Mouse (Mus musculus) adrenal gland, adult 8-10 months (tissue): ENCODE measurements around the gene Tctn3. TPM values are rescaled to one million over a fixed set of nuclear protein-coding genes. Genes with fewer than 3 reads are reported as not detected.

ENCODE experiments used
- DNase-seq: peaks from one replicate; pipeline ENCODE4 v3.0.0; 2022
- total RNA-seq, 4 experiments: library from RNA; stranded (reverse); gene quantifications; 2 replicates each; pipeline ENCODE4 v1.2.4; 2022

Gene Tctn3
- total RNA-seq: 10 to 100 TPM in 2 of 4 experiments, 1 to 10 TPM in 2; 6.8 to 12.1 (median 8.9) TPM

DNA sequence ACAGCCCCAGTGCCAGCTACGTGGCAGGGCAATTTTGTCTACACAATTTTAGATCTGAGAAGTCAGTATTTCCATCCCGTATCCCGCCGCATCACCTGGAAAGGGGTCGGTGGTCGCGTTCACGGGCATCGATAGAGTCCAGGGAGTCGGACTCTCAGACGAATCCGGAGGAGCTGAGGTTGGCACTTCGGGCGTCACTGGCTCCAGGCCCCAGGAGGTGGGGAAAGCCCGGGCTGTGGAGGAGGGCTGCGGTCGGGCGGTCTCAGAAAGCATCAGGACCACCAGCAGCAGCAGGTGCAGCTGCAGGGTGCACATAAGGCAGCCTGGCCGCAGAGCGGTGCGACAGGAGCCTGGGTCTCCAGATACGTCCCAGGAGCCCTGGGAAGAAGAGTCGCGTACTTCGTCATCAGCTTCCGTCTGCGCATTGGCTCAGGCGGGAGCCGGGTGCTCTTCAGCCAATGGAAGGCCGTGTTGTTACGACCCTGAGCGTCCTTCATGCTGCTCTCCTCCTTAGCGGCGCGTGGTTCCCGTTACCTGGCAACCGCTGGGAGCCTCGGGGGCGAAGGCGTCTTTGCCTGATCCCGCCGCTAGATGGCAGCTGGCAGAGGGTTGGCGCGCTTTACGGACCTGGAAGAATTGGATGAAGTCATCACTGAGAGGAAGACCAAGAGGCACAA is at the start of gene Tctn3, which contains the start of gene Entpd1:
Gene Tctn3 (minus strand): TSS at position 404 of the 677 bp plus-strand sequence.
Gene Entpd1 (plus strand): TSS at position 537 of the 677 bp plus-strand sequence.
- peak; percentile 96 for DNase-seq

DNA sequence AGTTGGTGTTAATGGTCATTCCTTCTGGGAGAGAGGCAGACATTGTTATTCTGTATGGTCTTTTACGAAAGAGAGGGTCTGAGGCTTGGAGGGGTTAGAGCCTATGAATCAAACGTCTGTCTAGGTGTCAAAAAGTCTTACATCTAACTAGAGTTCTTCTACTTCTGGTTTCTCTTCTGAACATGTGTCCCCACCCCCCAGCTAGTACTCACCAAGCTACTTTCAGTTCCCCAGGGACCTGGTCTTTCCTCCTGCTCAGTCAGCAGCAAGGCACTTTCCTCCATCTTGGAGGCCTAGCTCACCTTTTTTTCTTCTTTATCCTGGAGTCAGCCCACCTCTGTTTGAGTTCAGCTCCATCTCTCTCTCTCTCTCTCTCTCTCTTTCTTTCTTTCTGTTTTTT is 49.1 kb upstream of the Tctn3 start:
- DNase-seq: no peak

DNA sequence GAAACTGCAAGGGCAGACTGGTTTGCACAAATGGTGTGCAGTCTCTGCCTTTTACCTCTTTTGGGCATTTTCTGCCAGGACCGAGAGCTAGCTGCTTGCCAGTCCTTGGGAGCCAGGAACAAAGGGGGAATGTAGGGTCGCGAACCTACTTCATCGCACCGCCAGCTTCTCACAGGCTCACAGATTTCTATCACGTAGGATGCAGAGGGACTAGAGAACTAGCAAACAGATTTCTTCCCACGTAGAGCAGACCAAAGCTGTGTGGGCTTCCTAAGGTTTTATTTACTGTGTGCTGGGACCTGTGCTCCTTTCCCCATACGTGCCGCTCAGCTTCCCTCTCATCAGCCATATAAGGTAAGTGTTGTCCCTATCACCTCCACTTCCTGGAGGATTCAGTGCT is 48.5 kb upstream of the Tctn3 start:
- DNase-seq: no peak

DNA sequence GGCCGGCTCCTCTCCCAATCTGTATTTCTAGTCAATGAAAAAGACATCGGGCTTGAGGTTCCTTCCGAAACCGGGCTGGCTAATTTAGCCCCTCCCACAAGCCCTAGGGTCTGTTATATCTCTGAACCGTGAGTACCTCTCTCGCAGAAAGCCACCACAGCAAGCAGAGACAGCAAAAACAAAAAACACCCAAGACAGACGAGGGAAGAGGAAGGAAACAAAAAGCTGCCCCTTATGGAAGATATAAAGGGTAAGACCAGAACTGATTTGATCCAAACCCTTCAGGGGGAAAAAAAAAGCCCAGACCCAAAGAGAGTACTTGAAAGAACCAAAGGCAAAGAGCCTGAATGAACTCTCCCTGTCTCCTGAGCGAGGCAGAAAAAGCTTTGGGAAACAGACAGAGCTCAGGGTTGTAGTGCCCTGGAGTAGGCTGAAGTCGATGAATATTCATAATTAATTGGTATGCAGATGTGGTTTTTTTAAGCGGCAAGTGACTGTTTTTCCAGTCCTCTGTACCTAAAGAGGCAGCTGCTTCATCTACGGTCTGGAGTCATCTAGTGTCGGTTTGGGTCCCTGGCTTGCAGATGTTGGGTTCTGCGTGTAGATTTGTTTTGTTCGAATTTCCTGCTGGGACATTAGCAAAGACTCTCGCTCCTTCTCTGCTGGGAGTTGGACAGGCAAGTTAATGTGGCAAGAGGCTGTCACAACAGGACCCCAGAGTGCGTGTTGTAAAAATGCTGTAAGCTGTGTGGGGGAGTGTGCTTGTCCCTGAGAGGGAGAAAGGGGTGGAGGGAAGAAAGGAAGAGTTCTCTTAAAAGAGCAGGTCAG is 47.8 kb upstream of the Tctn3 start:
- no peak for DNase-seq

DNA sequence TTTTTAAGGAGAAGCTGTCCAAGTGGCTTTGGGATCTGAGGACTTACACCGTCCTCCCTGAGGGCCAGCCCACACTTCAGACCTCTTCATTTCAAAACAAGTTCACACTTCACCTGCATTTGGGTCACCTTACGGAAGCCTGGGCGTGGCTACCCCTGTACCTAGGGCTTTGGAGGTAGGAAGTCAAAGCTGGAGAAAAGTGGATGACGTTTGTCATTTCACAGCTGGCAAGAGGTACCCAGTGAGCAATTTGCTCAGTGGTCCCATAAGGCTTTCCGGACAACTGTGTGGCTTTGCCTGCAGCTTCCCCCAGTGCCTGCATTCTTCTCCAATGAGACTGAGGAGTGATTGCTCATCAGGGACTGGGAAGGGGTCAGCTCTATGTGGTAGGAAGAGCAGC is 46.9 kb upstream of the Tctn3 start:
- no peak for DNase-seq

DNA sequence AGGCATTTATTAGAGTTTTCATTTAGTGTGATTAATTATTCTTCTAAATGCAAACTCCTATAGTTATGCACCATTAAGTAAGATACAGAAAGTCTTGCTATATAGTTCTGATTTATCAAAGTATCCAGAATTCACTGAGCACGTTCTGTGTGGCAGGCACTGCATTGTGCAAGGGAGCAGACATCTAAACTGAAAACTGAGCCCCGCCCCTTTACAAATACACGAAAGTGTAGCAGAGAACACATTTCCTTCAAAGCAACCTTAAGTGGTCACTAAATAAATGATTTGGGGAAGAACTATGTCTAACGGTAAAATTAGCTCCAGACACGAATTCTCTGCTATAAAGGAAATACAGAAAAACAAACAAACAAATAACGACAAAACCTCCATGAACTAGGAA is 46.2 kb upstream of the Tctn3 start:
- DNase-seq: no peak

DNA sequence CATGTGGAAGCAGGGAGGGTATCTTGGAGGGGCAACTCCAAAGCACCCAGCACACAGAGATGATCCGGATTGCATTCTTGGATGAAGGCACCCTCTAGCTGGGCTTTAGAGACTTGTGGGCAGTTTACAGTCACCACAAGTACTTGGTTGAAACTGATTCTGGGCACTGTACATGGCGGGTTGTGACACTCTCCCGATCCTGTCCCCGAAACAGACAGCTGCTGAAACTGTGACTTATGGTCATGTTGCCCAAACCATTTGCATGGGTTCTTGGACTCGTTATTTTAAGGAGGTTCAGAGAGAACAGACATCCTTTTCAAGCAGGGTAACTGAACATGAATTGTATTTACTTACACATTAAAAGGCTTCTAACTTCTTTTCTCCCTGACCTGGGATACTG is 44.2 kb upstream of the Tctn3 start:
- DNase-seq: no peak

DNA sequence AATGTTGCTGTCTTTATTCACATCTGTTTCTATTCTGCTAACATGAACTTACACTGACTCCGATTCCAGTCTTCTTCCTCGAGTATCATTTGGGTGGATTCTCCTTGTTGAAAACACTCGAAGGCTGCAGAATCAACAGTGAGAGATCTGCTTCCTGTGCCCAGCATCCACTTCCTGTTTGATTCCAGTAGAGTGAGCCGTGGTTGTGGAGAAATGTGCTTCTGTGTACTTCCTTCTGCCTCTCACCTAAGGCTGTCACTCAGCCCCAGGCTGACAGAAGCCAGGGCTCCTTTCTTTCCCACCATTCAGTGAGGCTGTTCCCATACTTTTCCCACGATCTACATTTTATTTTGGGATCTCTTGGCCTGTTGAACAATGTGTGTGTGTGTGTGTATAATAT is 38.1 kb upstream of the Tctn3 start:
- DNase-seq: no peak

DNA sequence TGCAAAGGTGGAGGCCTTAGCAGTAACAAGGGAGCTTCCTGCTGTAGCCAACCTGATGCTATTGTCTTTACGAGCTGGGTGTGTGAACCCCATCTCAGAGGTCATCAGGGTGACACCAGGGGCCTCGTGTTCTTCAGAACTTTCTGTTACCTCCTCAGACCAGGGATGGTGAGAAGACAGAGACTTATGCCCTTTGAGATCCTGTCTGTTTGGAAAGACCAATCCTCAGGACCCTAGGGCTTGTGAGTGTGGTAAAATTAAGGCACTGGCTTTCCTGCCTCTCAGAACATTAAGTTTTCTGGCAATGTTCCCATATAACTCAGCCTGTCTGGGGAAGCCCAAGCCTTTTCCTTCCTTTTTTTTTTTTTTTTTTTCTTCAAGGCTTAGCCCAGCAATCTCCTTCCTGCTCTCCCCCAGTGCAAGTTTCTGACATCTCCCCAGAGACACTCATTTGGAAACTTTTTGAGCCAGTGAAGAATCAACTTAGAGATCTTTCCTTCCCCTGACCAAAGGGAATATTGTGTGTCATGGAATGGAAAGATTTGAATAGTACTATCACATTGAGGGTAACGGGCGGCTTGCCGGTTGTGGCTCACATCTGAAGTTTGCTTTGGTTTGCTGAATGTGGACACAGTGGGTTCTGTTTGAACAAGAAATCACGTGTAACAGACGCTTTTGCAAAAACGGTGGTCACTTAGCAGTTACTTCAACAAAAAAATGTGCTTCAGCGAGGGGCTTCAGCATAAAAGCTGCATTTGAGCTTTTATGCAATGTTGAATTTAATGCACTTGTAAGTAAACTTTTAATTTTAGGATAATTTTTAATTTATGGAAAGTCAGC is 35.5 kb upstream of the Tctn3 start:
- peak; percentile 43 for DNase-seq

DNA sequence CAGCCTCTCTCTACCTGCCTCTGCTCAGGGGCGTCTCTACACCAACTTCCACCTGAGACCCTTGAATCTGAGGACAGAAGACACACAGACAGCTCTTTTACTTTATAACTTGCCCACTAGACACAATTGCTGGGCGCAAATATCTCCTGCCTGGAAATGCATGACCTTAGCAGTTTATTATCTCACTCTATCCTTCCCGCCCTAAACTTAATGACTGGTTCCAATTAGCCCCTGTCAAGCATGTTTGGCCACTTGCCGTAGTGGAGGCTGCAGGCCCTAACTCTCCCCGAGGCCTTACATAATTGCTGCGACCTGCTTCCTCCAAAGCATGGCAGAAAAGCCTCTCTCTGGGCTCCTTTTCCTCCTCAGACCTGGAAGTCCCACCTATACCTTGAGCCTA is 34.3 kb upstream of the Tctn3 start:
- DNase-seq: no peak

DNA sequence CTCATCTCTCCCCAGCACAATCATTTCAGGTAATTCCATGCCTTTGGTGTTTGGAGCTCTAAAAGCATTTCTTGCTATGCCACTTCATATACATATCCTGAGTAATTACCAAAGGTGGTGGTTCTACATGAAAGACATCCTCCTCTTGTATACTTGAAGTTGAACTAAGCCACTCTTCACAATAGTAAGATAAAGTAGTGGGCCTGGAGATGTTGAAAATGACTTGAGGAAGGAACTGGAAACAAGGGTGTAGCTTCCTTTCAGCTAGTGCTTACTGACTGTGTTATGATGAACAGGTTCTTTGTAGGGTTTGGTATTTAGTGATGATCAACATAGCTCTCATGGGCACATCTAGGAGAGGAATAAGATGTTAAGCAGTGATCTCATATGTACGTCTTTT is 31.8 kb upstream of the Tctn3 start:
- no peak for DNase-seq

DNA sequence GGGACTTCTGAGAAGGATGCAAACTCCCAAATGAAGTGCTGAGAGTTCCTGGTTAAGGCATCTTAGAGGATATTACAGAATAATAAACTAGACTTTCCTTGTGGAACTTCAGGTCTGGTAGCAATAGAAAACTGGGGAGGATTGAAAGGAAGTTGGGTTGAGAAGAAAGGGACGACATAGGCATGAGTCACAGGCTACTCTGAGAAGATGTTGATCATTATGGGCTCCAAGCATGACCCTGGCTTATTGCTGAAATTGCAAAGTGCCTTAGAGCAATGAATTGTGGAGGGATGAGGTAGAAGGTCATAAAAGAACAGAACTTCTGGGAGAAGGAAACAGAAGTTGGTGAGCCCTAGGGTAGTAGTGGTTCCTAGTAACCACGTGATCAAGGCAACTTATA is 28.8 kb upstream of the Tctn3 start:
- DNase-seq: no peak

DNA sequence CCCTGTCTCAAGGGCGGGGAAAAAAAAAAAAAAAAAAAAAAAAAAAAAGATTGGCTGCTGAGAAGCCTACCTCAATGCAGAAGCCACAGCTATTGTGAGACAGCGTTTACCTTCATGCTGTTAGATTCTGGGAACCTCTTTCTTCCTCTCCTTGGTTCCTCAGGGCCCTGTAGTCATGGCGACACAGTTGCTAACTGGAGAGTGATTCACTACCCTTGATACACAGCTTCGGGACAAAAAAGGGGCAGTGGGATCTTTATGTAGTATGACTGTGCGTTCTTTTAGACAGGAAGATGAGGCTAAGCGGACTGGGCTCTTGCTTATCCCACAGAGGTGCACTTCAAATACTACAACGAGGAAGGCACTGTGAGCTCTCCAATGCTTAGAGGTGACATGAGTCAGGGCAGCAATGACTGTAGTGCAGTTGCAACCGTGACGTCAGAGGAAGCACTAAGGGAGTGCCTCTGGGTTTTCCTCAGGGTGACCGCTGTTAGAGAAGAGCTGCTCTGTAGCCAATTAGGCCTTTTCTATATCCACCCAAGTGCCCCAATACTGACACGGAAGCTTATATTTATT is 27.8 kb upstream of the Tctn3 start:
- no peak for DNase-seq

DNA sequence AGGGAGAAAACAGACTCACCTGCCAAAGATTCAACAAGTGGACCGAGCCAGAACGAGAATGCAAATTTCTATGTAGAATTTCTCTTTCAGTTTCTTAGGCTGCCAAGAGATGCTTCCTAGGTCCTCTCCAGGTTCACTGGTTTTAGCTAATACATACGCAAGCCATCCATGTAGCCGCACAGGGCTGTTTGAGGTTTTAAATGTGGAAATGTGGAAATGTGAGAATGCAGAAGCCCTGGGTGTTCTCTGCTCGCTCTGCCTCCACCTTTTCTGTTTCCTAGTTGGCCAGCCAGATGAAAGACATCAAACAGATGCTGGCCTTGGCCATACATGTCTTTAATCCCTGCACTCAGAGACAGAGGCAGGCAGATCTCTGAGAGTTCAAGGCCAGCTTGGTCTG is 26.5 kb upstream of the Tctn3 start:
- DNase-seq: no peak

DNA sequence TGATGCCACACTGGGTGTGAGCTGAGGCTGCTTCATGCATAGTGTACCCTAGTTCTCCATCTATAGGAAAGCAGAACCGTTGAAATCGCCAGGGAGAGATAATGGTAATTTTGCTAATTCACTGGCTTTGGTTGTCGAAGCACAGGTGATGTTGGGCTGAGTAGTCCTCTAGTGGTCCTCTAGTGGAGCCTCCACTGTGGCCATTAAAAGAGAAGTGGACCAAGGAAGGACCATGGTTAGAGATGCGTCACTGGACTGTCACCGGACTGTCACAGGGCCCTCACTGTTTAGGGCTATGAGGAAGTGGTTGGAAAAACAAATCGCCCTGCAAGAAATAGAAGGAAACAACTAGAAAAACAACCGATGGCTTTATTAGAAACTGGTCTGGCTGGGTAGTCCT is 25.6 kb upstream of the Tctn3 start:
- DNase-seq: no peak

DNA sequence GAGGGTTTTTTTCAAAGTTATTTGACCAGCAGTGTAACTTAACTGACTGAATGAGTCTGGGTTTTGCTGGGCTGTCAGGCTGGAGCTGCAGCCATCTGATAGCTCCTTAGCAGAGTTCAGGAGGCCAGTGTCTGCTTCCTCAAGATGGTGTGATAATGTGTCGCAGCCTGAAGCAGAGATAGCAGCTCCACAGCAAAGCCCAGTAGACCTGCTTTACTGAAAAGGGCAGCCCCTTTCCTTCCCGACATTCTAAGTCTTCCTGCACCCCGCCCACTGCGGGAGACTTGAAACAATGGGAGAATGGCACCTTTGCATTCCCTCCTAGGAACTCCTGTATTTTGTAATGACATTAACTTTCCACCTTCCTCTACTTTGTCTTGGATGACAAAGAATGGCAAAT is 25.1 kb upstream of the Tctn3 start:
- DNase-seq: peak; percentile 42

DNA sequence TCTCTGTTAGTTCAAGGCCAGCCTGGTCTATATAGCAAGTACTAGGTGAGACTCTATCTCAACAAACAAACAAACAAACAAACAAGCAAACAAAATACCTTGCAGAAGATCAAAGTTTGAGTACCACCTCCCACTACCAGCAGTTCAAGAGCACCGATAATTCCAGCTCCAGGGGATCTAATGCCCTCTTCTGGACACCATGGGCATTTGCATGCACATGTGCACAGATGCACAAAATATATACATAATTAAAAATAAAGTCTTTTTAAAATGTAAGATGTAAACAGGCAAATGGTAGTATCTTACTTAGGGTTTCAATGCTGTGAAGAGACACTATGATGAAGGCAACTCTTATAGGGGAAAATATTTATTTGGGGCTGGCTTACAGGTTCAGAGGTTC is 21.1 kb upstream of the Tctn3 start:
- no peak for DNase-seq

DNA sequence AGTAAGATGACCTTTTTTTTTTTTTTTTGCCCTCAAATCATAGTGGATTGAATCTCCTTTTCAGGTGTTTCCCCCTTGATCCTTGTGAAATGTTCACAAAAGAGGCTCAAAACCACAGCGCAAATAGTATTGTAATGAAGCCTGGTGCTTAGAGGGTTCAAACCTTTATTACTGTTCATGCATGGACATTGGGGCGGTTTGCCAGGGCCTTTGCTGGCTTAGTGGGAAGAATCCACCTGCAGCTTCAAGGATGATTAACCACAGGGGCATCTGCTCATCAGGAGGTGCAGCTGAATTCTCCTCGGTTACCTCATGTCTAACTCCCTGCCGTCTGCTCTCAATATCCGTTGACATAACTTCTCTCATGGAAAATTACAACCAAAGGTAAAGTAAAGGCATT is 20.6 kb upstream of the Tctn3 start:
- no peak for DNase-seq

DNA sequence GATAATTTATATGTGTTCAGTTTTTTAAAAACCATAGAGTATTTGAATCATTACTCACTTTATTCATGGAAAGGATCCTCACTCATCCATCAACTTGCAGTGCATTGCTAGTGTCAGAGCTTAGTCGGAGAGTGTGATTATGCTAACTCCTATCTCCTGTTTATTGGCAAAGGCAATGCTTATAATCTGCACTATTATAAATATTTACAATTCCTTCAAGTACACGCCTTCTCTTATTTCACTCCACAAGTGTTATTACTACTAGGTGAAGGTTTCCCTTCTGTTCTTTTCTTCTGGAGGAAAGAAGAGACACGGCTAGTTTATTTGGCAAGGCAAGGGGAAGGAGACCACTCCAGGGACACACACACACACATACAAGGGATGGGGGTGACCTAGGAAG is 20.2 kb upstream of the Tctn3 start:
- no peak for DNase-seq

DNA sequence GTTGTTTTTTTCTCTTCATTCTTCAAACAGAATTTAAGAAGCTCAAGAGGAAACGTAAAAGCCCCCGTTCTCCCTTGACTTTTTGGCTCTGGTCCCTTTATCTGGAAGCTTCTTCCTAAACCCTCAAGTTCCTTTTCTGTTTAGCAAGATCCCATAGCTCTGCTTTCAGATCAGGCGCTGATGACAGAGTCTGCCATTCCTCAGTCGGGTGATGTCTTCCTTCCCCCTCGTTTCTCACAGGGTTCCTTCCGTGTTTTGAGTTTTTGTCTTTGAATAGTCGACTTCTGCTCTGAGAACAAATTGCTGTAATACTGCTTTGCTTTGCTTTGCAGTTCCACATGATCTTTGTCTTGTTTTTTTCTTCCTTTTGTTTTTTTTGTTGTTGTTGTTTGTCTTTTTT is 18.6 kb upstream of the Tctn3 start:
- DNase-seq: no peak

DNA sequence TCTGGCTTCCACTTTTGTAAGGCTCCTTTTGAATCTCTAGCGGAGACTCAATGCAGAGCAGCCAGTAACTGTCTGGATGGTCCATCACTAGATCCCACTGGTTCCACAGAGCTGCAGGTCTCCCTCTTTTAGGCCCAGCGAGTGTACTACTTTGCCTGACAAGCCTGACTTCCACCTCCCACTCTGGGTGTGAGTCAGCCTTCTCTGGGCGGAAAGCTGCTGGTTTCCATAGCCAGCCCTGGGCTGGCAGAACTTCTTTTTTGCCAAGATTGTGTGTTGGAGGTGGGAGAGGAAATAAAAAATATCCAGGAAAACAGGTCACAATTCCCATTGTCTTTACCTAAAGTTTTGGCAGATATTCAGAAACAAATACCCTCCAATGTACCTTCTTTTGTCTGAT is 18.1 kb upstream of the Tctn3 start:
- no peak for DNase-seq

DNA sequence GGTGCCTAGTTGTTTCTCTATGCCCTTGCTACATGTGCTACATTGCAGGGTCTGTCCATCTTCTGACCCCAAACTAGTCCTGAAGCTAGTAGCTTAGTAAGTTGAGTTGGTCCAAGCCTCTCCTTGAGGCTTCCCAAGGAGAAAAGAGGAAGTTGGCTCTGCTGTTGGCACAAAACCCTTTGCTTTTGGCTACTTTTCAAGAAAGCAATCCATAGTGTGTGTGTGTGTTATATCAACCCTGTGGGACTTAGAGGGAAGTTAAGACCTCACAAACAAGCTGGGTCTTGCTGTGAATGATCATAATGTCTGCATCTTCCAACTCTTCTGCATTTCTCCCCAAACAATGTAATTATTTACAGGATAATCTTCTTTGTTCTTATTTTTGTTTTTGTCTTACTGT is 16.9 kb upstream of the Tctn3 start:
- no peak for DNase-seq

DNA sequence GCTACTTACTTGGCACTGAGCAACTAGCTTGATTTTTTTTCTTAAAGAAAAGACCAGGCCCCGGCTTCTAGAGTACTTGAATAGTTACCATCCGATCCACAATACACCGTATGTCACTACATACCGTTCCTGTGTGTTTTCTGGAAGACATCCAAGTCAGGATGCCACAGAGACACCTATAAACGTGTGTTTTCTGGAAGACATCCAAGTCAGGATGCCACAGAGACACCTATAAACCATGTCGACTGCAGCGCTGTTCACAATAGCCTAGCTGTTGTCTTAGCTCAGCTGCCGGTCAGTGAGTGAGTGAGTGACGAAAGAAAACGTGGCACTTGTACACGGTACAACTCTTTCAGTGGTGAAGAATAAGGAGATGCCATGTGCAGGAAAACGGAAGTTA is 13.9 kb upstream of the Tctn3 start:
- DNase-seq: no peak
